Mouse (Mus musculus) gastrocnemius, postnatal 4 days (tissue): ENCODE measurements around the gene Zdhhc12. TPM values are rescaled to one million over a fixed set of nuclear protein-coding genes. Genes with fewer than 3 reads are reported as not detected.

Experiments
- total RNA-seq, 2 experiments: library from RNA; stranded (reverse); gene quantifications; 2 replicates each; pipeline ENCODE4 v1.2.3; 2021

Zdhhc12 gene
- total RNA-seq, 2 experiments from 2014 or later = 4.5 to 5.7 TPM

Other genes starting within 250 kb of the Zdhhc12 start
- 10 to 100 TPM; 40.0 to 52.1 TPM for gene Cercam, start 224.5 kb downstream of the Zdhhc12 start, total RNA-seq
- gene Odf2, start 204.4 kb downstream of the Zdhhc12 start, total RNA-seq = 10 to 100 TPM; 35.6 to 40.8 TPM
- 10 to 100 TPM; 30.4 to 32.6 TPM for gene Gle1, start 158.2 kb downstream of the Zdhhc12 start, total RNA-seq
- 100 to 1,000 TPM; 217 to 218 TPM for gene Sptan1, start 128.1 kb downstream of the Zdhhc12 start, total RNA-seq
- gene Wdr34, start 44.8 kb downstream of the Zdhhc12 start, total RNA-seq = 10 to 100 TPM; 10.2 to 12.2 TPM
- 100 to 1,000 TPM; 155 to 163 TPM for gene Set, start 36.3 kb downstream of the Zdhhc12 start, total RNA-seq
- 1 to 10 TPM; 8.0 to 9.6 TPM for gene Pkn3, start 16.0 kb downstream of the Zdhhc12 start, total RNA-seq
- gene Zer1, start 30.9 kb upstream of the Zdhhc12 start, total RNA-seq = 10 to 100 TPM; 24.6 to 27.1 TPM
- gene Tbc1d13, start 40.1 kb upstream of the Zdhhc12 start, total RNA-seq = 10 to 100 TPM; 24.7 to 26.2 TPM
- gene Endog, start 77.8 kb upstream of the Zdhhc12 start, total RNA-seq = 10 to 100 TPM; 26.3 to 27.6 TPM
- 10 to 100 TPM; 11.9 to 13.6 TPM for gene Spout1, start 84.8 kb upstream of the Zdhhc12 start, total RNA-seq
- gene Kyat1, start 112.2 kb upstream of the Zdhhc12 start, total RNA-seq = 10 to 100 TPM; 11.9 to 12.7 TPM
- 10 to 100 TPM; 26.6 to 26.7 TPM for gene Lrrc8a, start 144.1 kb upstream of the Zdhhc12 start, total RNA-seq
- gene Gm28035, start 146.9 kb upstream of the Zdhhc12 start, total RNA-seq = 1 to 10 TPM; 1.0 to 1.3 TPM
- gene Phyhd1, start 172.6 kb upstream of the Zdhhc12 start, total RNA-seq = 10 to 100 TPM; 16.7 to 19.3 TPM
- gene Gm28038, start 187.4 kb upstream of the Zdhhc12 start, total RNA-seq = not detected
- 10 to 100 TPM; 21.3 to 21.5 TPM for gene Dolk, start 192.7 kb upstream of the Zdhhc12 start, total RNA-seq
- gene Nup188, start 192.7 kb upstream of the Zdhhc12 start, total RNA-seq = 10 to 100 TPM; 32.7 to 34.2 TPM